Mouse (Mus musculus) gastrocnemius, postnatal 36 days (tissue): Measurements from ENCODE around the gene Apobec1. TPM values are rescaled to one million over a fixed set of nuclear protein-coding genes. Genes with fewer than 3 reads are reported as not detected.

Source experiments
- total RNA-seq, 2 experiments: library from RNA; stranded (reverse); gene quantifications; 2 replicates each; pipeline ENCODE4 v1.2.3; 2021

The Apobec1 gene
- total RNA-seq, 2 experiments from 2014 or later, result 2.1 TPM

Other genes starting within 250 kb of the Apobec1 start
- gene Rimklb, start 103.7 kb downstream of the Apobec1 start, total RNA-seq, result under 1 TPM in 1 of 2 experiments, not detected in 1; 0.79 TPM
- gene Mfap5, start 96.6 kb downstream of the Apobec1 start, total RNA-seq, result 10 to 100 TPM; 36.4 to 38.2 TPM
- gene Aicda, start 48.6 kb downstream of the Apobec1 start, total RNA-seq, result not detected
- not detected for gene Gdf3, start 7.6 kb upstream of the Apobec1 start, total RNA-seq
- not detected for gene Dppa3, start 24.0 kb upstream of the Apobec1 start, total RNA-seq
- not detected for gene Nanog, start 105.0 kb upstream of the Apobec1 start, total RNA-seq
- 1 to 10 TPM; 1.0 to 1.2 TPM for gene Slc2a3, start 199.2 kb upstream of the Apobec1 start, total RNA-seq
- 10 to 100 TPM; 19.8 to 22.4 TPM for gene Foxj2, start 217.5 kb upstream of the Apobec1 start, total RNA-seq